Mouse (Mus musculus): ENCODE results near the gene Fgfr2. TPM values are rescaled to one million over a fixed set of nuclear protein-coding genes. Genes with fewer than 3 reads are reported as not detected.

The Fgfr2 gene
- total RNA-seq, 1 experiment from 2014 or later = not detected

Other genes starting within 250 kb of the Fgfr2 start
- gene Zranb1, start 192.2 kb downstream of the Fgfr2 start, total RNA-seq (2023; ENCODE audit: inconsistent age) = 33.9 to 39.6 TPM (median 36.7 TPM) in 4 replicates
- 0.74 TPM in 1 of 4 replicates, not detected in the others for gene Ctbp2, start 1.0 kb upstream of the Fgfr2 start, total RNA-seq (2023; ENCODE audit: inconsistent age)

All from B cell, adult (primary cell).